14 mouse cellular contexts compared by ENCODE assay signal in the genomic region with DNA sequence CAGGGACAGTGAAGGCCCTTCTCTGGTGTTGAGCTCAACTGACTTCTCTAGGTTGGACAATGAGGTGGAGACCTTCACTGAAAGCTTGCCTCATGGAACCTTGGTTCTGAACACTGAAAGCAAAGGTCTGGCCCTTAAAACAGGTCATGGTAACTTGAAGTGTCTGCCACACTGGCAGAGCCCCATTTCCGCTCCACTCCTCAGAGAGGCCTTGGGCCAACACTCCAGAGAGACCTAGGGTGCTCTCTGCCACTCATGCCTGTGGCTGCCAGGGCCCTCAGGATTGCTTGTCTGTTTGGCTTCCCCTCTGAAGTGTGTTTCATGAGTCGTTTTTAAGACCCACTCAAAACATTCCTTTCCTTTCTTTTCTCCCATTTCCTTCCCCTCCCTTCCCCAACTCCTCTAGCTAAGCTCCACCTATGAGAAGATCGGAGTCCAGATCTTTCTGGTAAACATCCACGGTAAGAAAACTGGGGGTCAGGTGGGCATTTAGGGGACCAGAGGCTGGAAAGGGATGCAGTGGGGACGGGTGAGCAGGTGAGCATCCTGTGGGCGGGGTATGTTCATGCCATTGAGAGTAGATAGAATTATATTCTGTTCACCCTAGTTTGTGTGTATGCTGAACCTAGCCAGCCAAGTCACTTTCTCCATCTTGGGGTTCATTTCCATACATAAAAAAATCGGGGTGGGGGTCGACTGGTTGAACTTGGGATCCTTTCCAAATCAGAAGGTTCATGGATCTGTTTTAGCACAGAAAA. TPM values are rescaled to one million over a fixed set of nuclear protein-coding genes. Genes with fewer than 3 reads are reported as not detected.
A peak's percentile ranks its signal among the peaks of the same experiment; 100 is the strongest.
DNase-seq lines count a peak whose midpoint lies in the region; ATAC-seq and TF ChIP-seq lines count a peak whose summit lies in the region.
"Had no signal": no experiment of that assay in that cellular context is flagged by ENCODE, and none has a peak within 500 bp of the region (broad histone marks: within the 10 kb centered on the region; RNA-seq: fewer than 3 reads in every experiment).

No protein-coding gene starts in this region.

- H3K4me1 ChIP-seq in forebrain, embryonic 10.5 days = peaks cover 6% of the 10 kb centered on the region
- no peaks in the 10 kb centered on the region for H3K4me1 ChIP-seq in forebrain, postnatal 0 days (ENCODE audit: insufficient read depth)
- H3K4me1 ChIP-seq in lung, embryonic 15.5 days = peaks cover 23% of the 10 kb centered on the region
- H3K4me1 ChIP-seq: neural tube, embryonic 13.5 days had no signal

- H3K4me3 ChIP-seq in forebrain, embryonic 10.5 days = no peak overlapping the region
- H3K4me3 ChIP-seq in forebrain, postnatal 0 days (ENCODE audit: low read depth, low read length) = no peak overlapping the region
- no peak overlapping the region for H3K4me3 ChIP-seq in lung, embryonic 15.5 days
- H3K4me3 ChIP-seq: heart, adult 2 months; left cerebral cortex, adult 2 months; limb, embryonic 13.5 days; neural tube, embryonic 13.5 days had no signal

- H3K9me3 ChIP-seq in forebrain, embryonic 10.5 days = no peaks in the 10 kb centered on the region
- no peaks in the 10 kb centered on the region for H3K9me3 ChIP-seq in forebrain, postnatal 0 days (ENCODE audit: low read length)
- no peaks in the 10 kb centered on the region for H3K9me3 ChIP-seq in lung, embryonic 15.5 days
- H3K9me3 ChIP-seq: limb, embryonic 13.5 days; neural tube, embryonic 13.5 days had no signal

- ATAC-seq in forebrain, postnatal 0 days = no peak
- ATAC-seq in lung, embryonic 15.5 days (ENCODE audit: borderline replicate concordance, extremely low read depth, low FRiP score, low TSS enrichment) = peak; percentile 74

- H3K27me3 ChIP-seq in forebrain, embryonic 10.5 days (ENCODE audit: poor library complexity, severe bottlenecking) = peaks cover 3% of the 10 kb centered on the region; the same call in 1 of the 2 replicates
- H3K27me3 ChIP-seq in forebrain, postnatal 0 days (ENCODE audit: insufficient read depth, low read length) = no peaks in the 10 kb centered on the region
- H3K27me3 ChIP-seq in lung, embryonic 15.5 days = no peaks in the 10 kb centered on the region
- H3K27me3 ChIP-seq: neural tube, embryonic 13.5 days had no signal

- H3K4me2 ChIP-seq in forebrain, postnatal 0 days (ENCODE audit: low read depth) = no peak overlapping the region
- no peak overlapping the region for H3K4me2 ChIP-seq in lung, embryonic 15.5 days
- H3K4me2 ChIP-seq: limb, embryonic 13.5 days; midbrain, embryonic 11.5 days had no signal

- no peak overlapping the region for H3K9ac ChIP-seq in forebrain, postnatal 0 days
- no peak overlapping the region for H3K9ac ChIP-seq in lung, embryonic 15.5 days
- H3K9ac ChIP-seq: limb, embryonic 13.5 days had no signal

- no peak overlapping the region for H3K27ac ChIP-seq in forebrain, embryonic 10.5 days
- no peak overlapping the region for H3K27ac ChIP-seq in forebrain, postnatal 0 days (ENCODE audit: low read depth, low read length)
- peak overlapping the region; percentile 77 for H3K27ac ChIP-seq in lung, embryonic 15.5 days
- H3K27ac ChIP-seq: heart, adult 2 months; left cerebral cortex, adult 2 months; limb, embryonic 13.5 days; macrophage; neural tube, embryonic 13.5 days had no signal

- no peaks in the 10 kb centered on the region for H3K36me3 ChIP-seq in forebrain, embryonic 10.5 days (replicated peaks)
- no peaks in the 10 kb centered on the region for H3K36me3 ChIP-seq in forebrain, postnatal 0 days (ENCODE audit: insufficient read depth)
- no peaks in the 10 kb centered on the region for H3K36me3 ChIP-seq in lung, embryonic 15.5 days
- H3K36me3 ChIP-seq: limb, embryonic 13.5 days; neural tube, embryonic 13.5 days had no signal

- DNase-seq in forebrain, embryonic 10.5 days (ENCODE audit: extremely low spot score, low spot score) = peak; percentile 13
- DNase-seq in forebrain, postnatal 0 days = no peak
- DNase-seq in spleen, postnatal 4 days (ENCODE audit: low spot score in 2 of 2) = peak; percentile 10 to 51
- DNase-seq in spleen, adult 18-20 months = no peak
- no peak for DNase-seq in gastrocnemius, postnatal 25 days
- no peak for DNase-seq in embryo, embryonic 10.5 days (ENCODE audit: low spot score)

- no peak for TF ChIP-seq CTCF in forebrain, postnatal 0 days (IDR thresholded peaks at IDR 0.05; ENCODE audit: low read depth)

- 71% methylated on average over 8 of the region's 8 CpGs for WGBS in forebrain, embryonic 10.5 days
- 62% methylated on average over 8 of the region's 8 CpGs for WGBS in forebrain, postnatal 0 days
- WGBS in lung, embryonic 15.5 days = 35% methylated on average over 8 of the region's 8 CpGs

RNA-seq across cellular contexts. Expression of gene Slc26a9, which starts 20.9 kb away (rescaled TPM):
- polyA plus RNA-seq in forebrain, embryonic 10.5 days (2016; fragmentation: Nextera tagmentation; extraction: Ambion mirVana) = not detected in 2 replicates
- 0.08 and 0.67 TPM in 2 replicates for total RNA-seq in forebrain, postnatal 0 days (2014; rRNA removed)
- 0.09 and 0.15 TPM in 2 replicates for polyA plus RNA-seq in forebrain, postnatal 0 days (2015; fragmentation: Nextera tagmentation; extraction: Ambion mirVana)
- 4.2 and 5.3 TPM in 2 replicates for polyA plus RNA-seq in lung, embryonic 15.5 days (2015; fragmentation: Nextera tagmentation; extraction: Ambion mirVana)
- total RNA-seq in gastrocnemius, postnatal 25 days (2021) = not detected
- total RNA-seq: gastrocnemius, adult 18-20 months; heart, adult 2 months had no signal
- polyA plus RNA-seq: limb, embryonic 13.5 days; macrophage; midbrain, embryonic 11.5 days; neural tube, embryonic 13.5 days had no signal

RNA-seq across cellular contexts. Expression of gene Pm20d1, which starts 32.4 kb away (rescaled TPM):
- polyA plus RNA-seq in forebrain, embryonic 10.5 days (2016; fragmentation: Nextera tagmentation; extraction: Ambion mirVana) = 1.5 TPM in 2 replicates
- 0.19 and 0.62 TPM in 2 replicates for total RNA-seq in forebrain, postnatal 0 days (2014; rRNA removed)
- 0.20 and 0.33 TPM in 2 replicates for polyA plus RNA-seq in forebrain, postnatal 0 days (2015; fragmentation: Nextera tagmentation; extraction: Ambion mirVana)
- polyA plus RNA-seq in lung, embryonic 15.5 days (2015; fragmentation: Nextera tagmentation; extraction: Ambion mirVana) = 0.30 and 0.77 TPM in 2 replicates
- 1 to 10 TPM in 1 of 2 experiments, under 1 TPM in 1; 0.82 to 1.3 TPM for total RNA-seq in gastrocnemius, postnatal 25 days (2021)
- polyA plus RNA-seq: macrophage had no signal

Comparison
In these comparisons a context has a peak if more than half of its experiments do, and no peak if none do; other contexts are left out.
1. DNase-seq: peak in forebrain, embryonic 10.5 days (single experiment) and spleen, postnatal 4 days (2 of 2); none in forebrain, postnatal 0 days (single experiment), spleen, adult 18-20 months (0 of 2), gastrocnemius, postnatal 25 days (single experiment) and embryo, embryonic 10.5 days (single experiment).